Mouse (Mus musculus) olfactory bulb, adult 2 months (tissue): Measurements from ENCODE around the gene Gm9639.

Experiments used
- CTCF ChIP-seq: fragments of 200-500 bp; IDR thresholded peaks from 2 replicates; pipeline ENCODE4 v1.5.1; 2012; ENCODE audit warnings: low read depth, mild to moderate bottlenecking, low read length, moderate library complexity; ENCODE audit not compliant: insufficient read depth
- POLR2A ChIP-seq: fragments of 200-500 bp; IDR thresholded peaks from 2 replicates; pipeline ENCODE4 v1.6.1; 2012; ENCODE audit warnings: mild to moderate bottlenecking, low read depth, low read length, moderate library complexity; ENCODE audit not compliant: insufficient read depth

DNA sequence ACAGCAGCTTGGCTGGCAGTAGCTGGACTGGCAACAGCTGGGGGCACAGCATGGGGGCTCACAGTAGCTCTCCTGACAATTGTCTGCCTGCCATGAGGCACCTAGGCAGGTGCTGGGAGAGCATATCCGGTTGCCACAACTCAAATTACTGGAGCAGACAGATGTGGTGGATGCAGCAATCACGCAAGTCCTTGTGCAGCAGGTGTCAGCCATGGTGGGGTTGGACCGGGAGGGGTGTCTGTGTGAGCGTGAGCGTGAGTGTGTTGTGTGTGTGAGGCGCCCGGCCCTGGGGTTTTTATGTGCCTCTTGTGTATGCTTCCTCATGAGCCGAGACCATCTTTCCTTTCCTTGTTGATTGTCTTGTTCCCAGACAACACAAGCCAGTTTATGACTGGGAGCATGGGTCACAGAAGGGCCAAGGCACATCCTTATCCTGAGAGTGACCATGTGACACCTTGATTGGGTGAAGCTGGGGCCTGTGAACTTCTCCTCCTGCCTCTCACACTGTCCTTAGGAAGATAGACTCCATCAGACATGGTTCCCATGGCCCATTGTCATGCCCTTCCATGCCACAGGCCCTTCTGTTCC is 4.1 kb upstream of the Gm9639 start, which contains the start of gene Gm19668:
- TF ChIP-seq CTCF (no peak), POLR2A (no peak)
